Mouse (Mus musculus): ENCODE data around the gene Dlg4. TPM values are rescaled to one million over a fixed set of nuclear protein-coding genes. Genes with fewer than 3 reads are reported as not detected.
A peak's percentile ranks its signal among the peaks of the same experiment; 100 is the strongest.

Dlg4 gene
- total and polyA plus RNA-seq, 3 experiments, result 6.8 to 15.3 (median 7.3) TPM

DNA sequence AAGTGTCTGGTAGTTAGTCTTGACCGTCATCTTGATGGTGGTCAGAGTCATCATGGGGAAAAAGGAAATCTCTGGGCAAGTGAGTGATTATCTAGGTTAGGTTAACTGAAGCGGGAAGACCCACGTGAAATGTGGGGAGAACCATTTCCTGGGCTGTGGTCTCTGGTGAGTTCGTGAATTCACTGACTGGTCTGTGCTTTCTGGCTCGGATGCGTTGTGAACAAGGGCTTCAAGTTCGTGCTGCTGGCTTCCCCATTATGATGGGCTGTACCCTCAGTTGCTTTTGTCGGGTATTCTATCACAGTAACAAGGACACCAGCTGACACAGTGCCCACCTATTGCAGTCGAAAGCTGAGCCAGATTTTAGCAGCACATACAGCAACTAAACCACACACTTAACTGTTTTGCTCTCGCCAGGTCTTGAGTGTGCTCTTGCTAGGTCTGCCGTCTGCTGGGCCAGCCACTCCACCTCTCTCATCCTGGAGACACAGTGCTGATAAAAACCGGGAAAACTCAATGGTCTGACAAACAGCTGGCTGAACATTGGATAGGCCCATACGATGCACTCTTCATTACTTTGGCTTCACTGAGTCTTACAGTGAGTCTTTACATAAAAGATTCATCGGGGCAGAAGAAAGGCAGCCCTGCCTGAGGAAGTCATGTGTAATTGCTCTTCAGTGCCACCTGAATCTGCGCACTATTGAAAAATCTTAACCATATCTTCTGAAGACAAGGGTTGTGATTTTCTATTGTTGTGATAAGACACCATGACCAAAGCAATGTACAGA lies 64.3 kb downstream of the Dlg4 start:
- H3K79me2 ChIP-seq (replicated peaks; ENCODE audit: control insufficient read depth, extremely low read depth, insufficient read depth, poor library complexity, severe bottlenecking), result no peaks in the 10 kb centered on the region
- no peak overlapping the region for H3K27ac ChIP-seq (ENCODE audit: insufficient read depth, low read depth)
- H3K36me3 ChIP-seq (replicated peaks in 1 of 2; ENCODE audit: control insufficient read depth in 1 of 2, insufficient read depth in 1 of 2, low read length in 1 of 2), result no peaks in the 10 kb centered on the region
- no peak for DNase-seq (ENCODE audit: extremely low read depth)
- peaks cover 5% of the 10 kb centered on the region for H3K9me3 ChIP-seq (replicated peaks; ENCODE audit: low read length)
- dilution Hi-C loops (cut with MboI; ENCODE audit: extremely low pct_ligation_motif_present, extremely low pct_unique_long_range_greater_than_20kb, low sequenced_read_pairs), result no loop called here
- TF ChIP-seq ZMIZ1 (IDR thresholded peaks at IDR 0.05; ENCODE audit: low read depth, low read length) (no peak), MYC (IDR thresholded peaks at IDR 0.05; ENCODE audit: low read depth, low read length) (no peak), SMC3 (IDR thresholded peaks at IDR 0.05; ENCODE audit: low read depth, low read length) (no peak), JUND (conservative IDR thresholded peaks at IDR 0.05; ENCODE audit: low read depth, low read length) (no peak), ZC3H11A (IDR thresholded peaks at IDR 0.05; ENCODE audit: low read depth, low read length) (no peak), JUN (IDR thresholded peaks at IDR 0.05; ENCODE audit: insufficient read depth, low read depth, low read length) (no peak), CHD1 (IDR thresholded peaks at IDR 0.05; ENCODE audit: low read depth, low read length) (no peak), NRF1 (IDR thresholded peaks at IDR 0.05; ENCODE audit: low read depth, low read length) (no peak), RAD21 (IDR thresholded peaks at IDR 0.05; ENCODE audit: low read depth, low read length) (no peak), BHLHE40 (IDR thresholded peaks at IDR 0.05; ENCODE audit: low read depth, low read length) (no peak)
- no peaks in the 10 kb centered on the region for H3K27me3 ChIP-seq (replicated peaks)
- H3K4me2 ChIP-seq (ENCODE audit: insufficient read depth, low read depth, poor library complexity, severe bottlenecking), result no peak overlapping the region
- no peak overlapping the region for H3K4me3 ChIP-seq (replicated peaks in 1 of 3; ENCODE audit: low read depth in 2 of 3, low read length in 2 of 3, poor library complexity in 1 of 3)
- in situ Hi-C loops (cut with MboI; ENCODE audit: low pct_ligation_motif_present, low pct_unique_long_range_greater_than_20kb, low sequenced_read_pairs), result no loop called here
- peaks cover 12 to 31% of the 10 kb centered on the region in 2 experiments for H3K4me1 ChIP-seq (ENCODE audit: control insufficient read depth in 1 of 2, insufficient read depth in 2 of 2)
- H3K9ac ChIP-seq (ENCODE audit: insufficient read depth, low read depth), result no peak overlapping the region

- H3K36me3 ChIP-seq (replicated peaks in 1 of 2; ENCODE audit: control insufficient read depth in 1 of 2, insufficient read depth in 1 of 2, low read length in 1 of 2), result no peaks in the 10 kb centered on the region
- no peaks in the 10 kb centered on the region for H3K79me2 ChIP-seq (replicated peaks; ENCODE audit: control insufficient read depth, extremely low read depth, insufficient read depth, poor library complexity, severe bottlenecking)
- H3K4me2 ChIP-seq (ENCODE audit: insufficient read depth, low read depth, poor library complexity, severe bottlenecking), result peak overlapping the region; percentile 22
- TF ChIP-seq POLR2A (IDR thresholded peaks at IDR 0.05; ENCODE audit: low read depth, low read length) (peak; percentile 17; the same call in 1 of the 2 replicates), NRF1 (IDR thresholded peaks at IDR 0.05; ENCODE audit: low read depth, low read length) (no peak), USF1 (IDR thresholded peaks at IDR 0.05; ENCODE audit: low read depth, low read length) (no peak), IRF4 (IDR thresholded peaks at IDR 0.05; ENCODE audit: low read depth, low read length) (peak; percentile 35), CHD2 (IDR thresholded peaks at IDR 0.05; ENCODE audit: low read length) (no peak; the same call in 1 of the 2 replicates), CTCF (conservative IDR thresholded peaks at IDR 0.05 in 1 of 2, IDR thresholded peaks at IDR 0.05 in 1 of 2; ENCODE audit: low read depth in 2 of 2, low read length in 2 of 2) (no peak), USF2 (conservative IDR thresholded peaks at IDR 0.05; ENCODE audit: low read depth, low read length) (no peak), MXI1 (IDR thresholded peaks at IDR 0.05; ENCODE audit: low read depth, low read length) (no peak), ELF1 (IDR thresholded peaks at IDR 0.05; ENCODE audit: low read depth, low read length) (peak; percentile 47; the same call in 1 of the 2 replicates), EP300 (IDR thresholded peaks at IDR 0.05; ENCODE audit: low read length) (peak; percentile 70), RAD21 (IDR thresholded peaks at IDR 0.05; ENCODE audit: low read depth, low read length) (no peak), TCF12 (IDR thresholded peaks at IDR 0.05; ENCODE audit: low read depth, low read length) (0 out of 2 replicates have a peak, but pooled peaks have one; percentile 14), HCFC1 (IDR thresholded peaks at IDR 0.05; ENCODE audit: low read depth, low read length) (no peak)
- peaks cover 1% of the 10 kb centered on the region for H3K27me3 ChIP-seq (replicated peaks)
- no peak overlapping the region for H3K27ac ChIP-seq (ENCODE audit: insufficient read depth, low read depth)
- H3K4me1 ChIP-seq (ENCODE audit: control insufficient read depth in 1 of 2, insufficient read depth in 2 of 2), result peaks cover 12 to 31% of the 10 kb centered on the region in 2 experiments
- DNase-seq (ENCODE audit: extremely low read depth), result peak; percentile 60
- peak overlapping the region in 1 of 3 experiments; percentile 4 for H3K4me3 ChIP-seq (replicated peaks in 1 of 3; ENCODE audit: low read depth in 2 of 3, low read length in 2 of 3, poor library complexity in 1 of 3)
- dilution Hi-C loops (cut with MboI; ENCODE audit: extremely low pct_ligation_motif_present, extremely low pct_unique_long_range_greater_than_20kb, low sequenced_read_pairs), result no loop called here
- H3K9me3 ChIP-seq (replicated peaks; ENCODE audit: low read length), result peaks cover 19% of the 10 kb centered on the region
- H3K9ac ChIP-seq (ENCODE audit: insufficient read depth, low read depth), result no peak overlapping the region; the same call in 1 of the 2 replicates
- in situ Hi-C loops (cut with MboI; ENCODE audit: low pct_ligation_motif_present, low pct_unique_long_range_greater_than_20kb, low sequenced_read_pairs), result no loop called here
These were observed 67.8 kb downstream of the Dlg4 start for GRCm38 (mm10) chr11:70084563-70084962.

All from CH12.LX (cell line).